Mouse (Mus musculus): Measurements from ENCODE around the gene Cp. TPM values are rescaled to one million over a fixed set of nuclear protein-coding genes. Genes with fewer than 3 reads are reported as not detected.

The Cp gene
- 17.3 and 22.8 TPM in 2 replicates for polyA plus RNA-seq (2015; fragmentation: Nextera tagmentation; extraction: Ambion mirVana)

DNA sequence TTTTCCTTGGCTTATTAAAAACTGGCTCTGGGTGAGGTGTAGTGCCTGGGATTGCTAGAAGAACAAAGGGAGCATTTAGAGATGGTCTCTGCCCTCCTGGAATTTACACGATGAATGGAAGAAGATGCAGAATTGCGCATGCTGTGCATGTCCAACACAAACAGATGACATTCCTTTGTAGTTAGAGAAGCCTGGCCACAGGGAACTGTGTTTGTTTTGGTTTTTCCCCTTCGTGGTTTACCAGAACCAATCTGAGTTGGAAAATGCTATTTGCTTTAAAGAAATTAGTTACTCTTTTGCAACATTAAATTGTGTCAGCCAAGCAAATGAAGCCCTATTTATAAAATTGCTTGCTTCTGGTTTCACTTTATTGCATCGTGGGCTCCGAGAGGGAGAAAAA, at the start of gene Cp:
Cp (plus strand) TSS at position 170 of the 400 bp plus-strand sequence.

DNA sequence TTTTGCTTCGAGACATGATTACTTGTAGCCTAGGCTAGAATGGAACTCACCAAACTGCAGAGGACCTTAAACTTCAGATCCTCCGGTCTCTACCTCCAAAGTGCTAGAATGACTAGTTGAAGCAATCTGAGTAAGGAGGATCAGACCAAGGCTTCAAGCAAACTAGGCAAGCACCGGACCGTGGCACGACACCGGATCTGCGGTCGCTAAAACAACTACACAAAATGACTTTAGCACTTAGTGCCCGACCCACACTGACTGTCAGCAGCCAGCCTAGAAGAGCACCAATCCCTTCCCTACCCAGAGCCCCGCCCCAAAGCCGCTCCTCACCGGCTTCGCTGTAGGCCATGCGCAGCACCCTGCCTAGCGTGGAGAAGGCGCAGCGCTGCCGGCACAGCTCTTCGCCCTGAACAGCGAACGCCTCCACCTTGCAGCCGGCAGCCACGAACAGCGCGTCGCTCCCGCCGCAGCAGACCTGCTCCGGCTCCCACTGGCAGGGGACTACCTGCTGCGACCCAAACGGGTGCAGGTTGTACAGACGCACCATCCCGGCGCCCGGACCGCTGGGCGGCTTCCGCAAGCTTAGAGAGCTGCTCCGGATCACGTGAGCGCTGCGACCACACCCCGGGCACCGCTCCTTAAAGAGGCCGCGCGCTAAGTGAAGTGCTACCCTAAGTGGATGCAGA, 78.0 kb downstream of the Cp start, which contains the start of gene Hps3:
Hps3 (minus strand) TSS at position 597 of the 686 bp plus-strand sequence.

DNA sequence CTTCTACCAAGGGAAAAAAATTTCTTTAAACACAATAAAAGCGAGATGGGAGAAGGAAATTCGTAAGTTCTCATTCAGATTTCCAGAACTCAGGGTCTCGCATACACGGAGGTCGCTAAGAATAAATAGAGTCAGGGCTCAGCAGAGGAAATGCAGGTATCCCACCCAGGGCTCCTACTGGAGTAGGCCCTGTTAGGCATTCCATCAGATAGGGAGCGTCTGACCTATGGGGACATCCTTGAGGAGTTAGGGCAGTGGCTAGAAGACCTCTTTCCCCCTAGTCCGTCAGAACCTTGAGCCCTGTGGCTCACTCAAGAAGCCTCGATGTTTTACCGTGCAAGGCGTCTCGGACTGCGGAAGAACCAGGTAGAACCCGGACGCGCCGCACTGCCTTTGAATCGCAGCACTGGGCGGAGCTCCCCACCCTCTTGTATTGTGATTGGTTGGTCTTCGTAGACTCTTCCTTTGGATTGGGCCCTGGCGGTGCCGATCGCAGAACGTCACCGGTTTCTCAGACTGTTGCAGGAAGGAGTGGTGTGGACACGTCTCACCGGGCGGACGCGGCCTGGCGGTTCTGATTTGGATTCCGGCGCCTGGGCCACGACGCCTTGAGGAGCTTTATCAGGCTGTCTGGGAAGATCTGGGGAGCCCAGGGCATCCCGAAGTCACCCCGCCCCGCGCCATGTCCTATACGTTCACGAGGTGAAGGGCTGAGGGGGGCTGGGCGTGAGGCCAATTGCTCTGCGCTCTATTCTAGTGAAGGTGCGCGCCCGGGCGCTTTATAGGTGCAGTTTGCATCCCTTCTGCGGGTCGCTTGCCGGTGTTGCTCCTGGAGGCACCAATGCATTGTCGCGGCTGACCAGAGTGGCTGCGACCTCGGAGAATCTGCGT, 100.7 kb downstream of the Cp start, which contains the start of gene Hltf:
Hltf (plus strand) TSS at position 506 of the 891 bp plus-strand sequence.

Other genes starting within 250 kb of the Cp start
- 10.9 and 11.6 TPM in 2 replicates for gene Hps3, start 78.3 kb downstream of the Cp start, polyA plus RNA-seq (2015; fragmentation: Nextera tagmentation; extraction: Ambion mirVana)
- 7.1 and 10.9 TPM in 2 replicates for gene Hltf, start 100.8 kb downstream of the Cp start, polyA plus RNA-seq (2015; fragmentation: Nextera tagmentation; extraction: Ambion mirVana)
- gene Gyg, start 198.3 kb downstream of the Cp start, polyA plus RNA-seq (2015; fragmentation: Nextera tagmentation; extraction: Ambion mirVana) = 107 and 119 TPM in 2 replicates